Mouse (Mus musculus) stomach, postnatal 0 days (tissue): ENCODE results near the gene Pole4.

Experiments used
- CTCF ChIP-seq: IDR thresholded peaks from 2 replicates; pipeline ENCODE4 v1.5.1; 2016; ENCODE audit warnings: antibody characterized with exemption, low read depth, mild to moderate bottlenecking, moderate library complexity
- EP300 ChIP-seq: optimal IDR thresholded peaks from 2 replicates; pipeline ENCODE3; 2016; ENCODE audit warnings: antibody characterized with exemption

DNA sequence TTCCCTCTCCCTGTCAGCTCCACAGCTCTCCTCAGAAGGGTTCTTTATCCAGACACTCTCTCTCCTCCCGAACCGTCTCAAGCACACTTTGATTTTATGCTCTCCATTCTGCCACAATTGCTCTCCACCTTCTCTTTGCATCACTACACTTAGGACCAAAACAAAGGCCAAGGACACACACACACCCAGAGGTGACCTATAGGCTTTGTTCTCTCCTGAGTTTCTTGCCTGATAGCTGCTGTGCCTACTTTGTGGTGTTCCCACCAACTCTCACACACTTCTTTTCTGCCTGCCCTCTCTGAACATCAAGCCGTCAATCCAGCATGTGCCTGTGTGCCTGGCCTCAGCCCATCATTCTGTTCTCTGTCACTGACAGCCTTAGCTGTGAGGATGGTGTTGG is 2.6 kb upstream of the Pole4 start:
- no peak for TF ChIP-seq EP300
- TF ChIP-seq CTCF = no peak
